Mouse (Mus musculus): ENCODE data around the gene Tmem214.

The Tmem214 gene

GRCm38 (mm10) chr5:30867712-30868111, at the start of gene Tmem214:
Gene Tmem214, plus strand, starts transcription at chr5:30868012.
- H3K27me3 ChIP-seq (ENCODE audit: control insufficient read depth, insufficient read depth, low read length, poor library complexity, severe bottlenecking) = no peaks in the 10 kb centered on the region
- DNase-seq (ENCODE audit: low read depth, low spot score) = no peak
- H3K36me3 ChIP-seq (ENCODE audit: control insufficient read depth, insufficient read depth, low read length, poor library complexity, severe bottlenecking) = peaks cover 6% of the 10 kb centered on the region

GRCm38 (mm10) chr5:30818758-30819309, 49.0 kb upstream of the Tmem214 start:
- Histone ChIP-seq H3K36me3 (ENCODE audit: control insufficient read depth, insufficient read depth, low read length, poor library complexity, severe bottlenecking) (no peaks in the 10 kb centered on the region), H3K27me3 (ENCODE audit: control insufficient read depth, insufficient read depth, low read length, poor library complexity, severe bottlenecking) (no peaks in the 10 kb centered on the region)
- no peak for DNase-seq (ENCODE audit: low read depth, low spot score)

- no peaks in the 10 kb centered on the region for H3K27me3 ChIP-seq (ENCODE audit: control insufficient read depth, insufficient read depth, low read length, poor library complexity, severe bottlenecking)
- H3K36me3 ChIP-seq (ENCODE audit: control insufficient read depth, insufficient read depth, low read length, poor library complexity, severe bottlenecking) = no peaks in the 10 kb centered on the region
- DNase-seq (ENCODE audit: low read depth, low spot score) = no peak
Measured at GRCm38 (mm10) chr5:30822689-30823088, 45.1 kb upstream of the Tmem214 start.

GRCm38 (mm10) chr5:30823091-30823490, 44.7 kb upstream of the Tmem214 start:
- DNase-seq (ENCODE audit: low read depth, low spot score) = no peak
- Histone ChIP-seq H3K36me3 (ENCODE audit: control insufficient read depth, insufficient read depth, low read length, poor library complexity, severe bottlenecking) (no peaks in the 10 kb centered on the region), H3K27me3 (ENCODE audit: control insufficient read depth, insufficient read depth, low read length, poor library complexity, severe bottlenecking) (no peaks in the 10 kb centered on the region)

GRCm38 (mm10) chr5:30824124-30824988, 43.5 kb upstream of the Tmem214 start:
- Histone ChIP-seq H3K36me3 (ENCODE audit: control insufficient read depth, insufficient read depth, low read length, poor library complexity, severe bottlenecking) (no peaks in the 10 kb centered on the region), H3K27me3 (ENCODE audit: control insufficient read depth, insufficient read depth, low read length, poor library complexity, severe bottlenecking) (no peaks in the 10 kb centered on the region)
- DNase-seq (ENCODE audit: low read depth, low spot score) = no peak

- Histone ChIP-seq H3K36me3 (ENCODE audit: control insufficient read depth, insufficient read depth, low read length, poor library complexity, severe bottlenecking) (no peaks in the 10 kb centered on the region), H3K27me3 (ENCODE audit: control insufficient read depth, insufficient read depth, low read length, poor library complexity, severe bottlenecking) (no peaks in the 10 kb centered on the region)
- no peak for DNase-seq (ENCODE audit: low read depth, low spot score)
Measured at GRCm38 (mm10) chr5:30825166-30825565, 42.6 kb upstream of the Tmem214 start.

- H3K27me3 ChIP-seq (ENCODE audit: control insufficient read depth, insufficient read depth, low read length, poor library complexity, severe bottlenecking) = no peaks in the 10 kb centered on the region
- no peak for DNase-seq (ENCODE audit: low read depth, low spot score)
Measured at GRCm38 (mm10) chr5:30825821-30826220, 42.0 kb upstream of the Tmem214 start.

GRCm38 (mm10) chr5:30833416-30833815, 34.4 kb upstream of the Tmem214 start:
- Histone ChIP-seq H3K36me3 (ENCODE audit: control insufficient read depth, insufficient read depth, low read length, poor library complexity, severe bottlenecking) (no peaks in the 10 kb centered on the region), H3K27me3 (ENCODE audit: control insufficient read depth, insufficient read depth, low read length, poor library complexity, severe bottlenecking) (no peaks in the 10 kb centered on the region)
- DNase-seq (ENCODE audit: low read depth, low spot score) = no peak

More at GRCm38 (mm10) chr5:30825821-30826220, 42.0 kb upstream of the Tmem214 start:
- no peaks in the 10 kb centered on the region for H3K36me3 ChIP-seq (ENCODE audit: control insufficient read depth, insufficient read depth, low read length, poor library complexity, severe bottlenecking)

- Histone ChIP-seq H3K27me3 (ENCODE audit: control insufficient read depth, insufficient read depth, low read length, poor library complexity, severe bottlenecking) (no peaks in the 10 kb centered on the region), H3K36me3 (ENCODE audit: control insufficient read depth, insufficient read depth, low read length, poor library complexity, severe bottlenecking) (no peaks in the 10 kb centered on the region)
- no peak for DNase-seq (ENCODE audit: low read depth, low spot score)
Measured at GRCm38 (mm10) chr5:30839731-30840130, 28.1 kb upstream of the Tmem214 start.

GRCm38 (mm10) chr5:30841896-30842295, 25.9 kb upstream of the Tmem214 start:
- DNase-seq (ENCODE audit: low read depth, low spot score) = no peak
- H3K27me3 ChIP-seq (ENCODE audit: control insufficient read depth, insufficient read depth, low read length, poor library complexity, severe bottlenecking) = no peaks in the 10 kb centered on the region
- no peaks in the 10 kb centered on the region for H3K36me3 ChIP-seq (ENCODE audit: control insufficient read depth, insufficient read depth, low read length, poor library complexity, severe bottlenecking)

- H3K27me3 ChIP-seq (ENCODE audit: control insufficient read depth, insufficient read depth, low read length, poor library complexity, severe bottlenecking) = no peaks in the 10 kb centered on the region
- H3K36me3 ChIP-seq (ENCODE audit: control insufficient read depth, insufficient read depth, low read length, poor library complexity, severe bottlenecking) = no peaks in the 10 kb centered on the region
- DNase-seq (ENCODE audit: low read depth, low spot score) = no peak
Measured at GRCm38 (mm10) chr5:30849891-30850555, 17.8 kb upstream of the Tmem214 start.

- DNase-seq (ENCODE audit: low read depth, low spot score) = no peak
- Histone ChIP-seq H3K27me3 (ENCODE audit: control insufficient read depth, insufficient read depth, low read length, poor library complexity, severe bottlenecking) (no peaks in the 10 kb centered on the region), H3K36me3 (ENCODE audit: control insufficient read depth, insufficient read depth, low read length, poor library complexity, severe bottlenecking) (no peaks in the 10 kb centered on the region)
Measured at GRCm38 (mm10) chr5:30850556-30850925, 17.3 kb upstream of the Tmem214 start.

- no peak for DNase-seq (ENCODE audit: low read depth, low spot score)
- Histone ChIP-seq H3K27me3 (ENCODE audit: control insufficient read depth, insufficient read depth, low read length, poor library complexity, severe bottlenecking) (no peaks in the 10 kb centered on the region), H3K36me3 (ENCODE audit: control insufficient read depth, insufficient read depth, low read length, poor library complexity, severe bottlenecking) (no peaks in the 10 kb centered on the region)
Measured at GRCm38 (mm10) chr5:30853522-30853921, 14.3 kb upstream of the Tmem214 start.

- DNase-seq (ENCODE audit: low read depth, low spot score) = no peak
- H3K36me3 ChIP-seq (ENCODE audit: control insufficient read depth, insufficient read depth, low read length, poor library complexity, severe bottlenecking) = no peaks in the 10 kb centered on the region
- H3K27me3 ChIP-seq (ENCODE audit: control insufficient read depth, insufficient read depth, low read length, poor library complexity, severe bottlenecking) = no peaks in the 10 kb centered on the region
Measured at GRCm38 (mm10) chr5:30855674-30856073, 12.1 kb upstream of the Tmem214 start.

GRCm38 (mm10) chr5:30856124-30856523, 11.7 kb upstream of the Tmem214 start:
- DNase-seq (ENCODE audit: low read depth, low spot score) = no peak
- no peaks in the 10 kb centered on the region for H3K27me3 ChIP-seq (ENCODE audit: control insufficient read depth, insufficient read depth, low read length, poor library complexity, severe bottlenecking)
- no peaks in the 10 kb centered on the region for H3K36me3 ChIP-seq (ENCODE audit: control insufficient read depth, insufficient read depth, low read length, poor library complexity, severe bottlenecking)
